Mouse (Mus musculus): ENCODE measurements at regions not wholly inside any gene's neighbourhood (a gene's known extent, or its start where the extent isn't known, plus 50 kb on each side); places are given as distances from the start of the nearest gene placed in this dataset.

- no peaks in the 10 kb centered on the region for H3K4me1 ChIP-seq (ENCODE audit: control insufficient read depth, insufficient read depth, low read length)
- no peak overlapping the region for H3K4me3 ChIP-seq (ENCODE audit: insufficient read depth, low read depth, low read length)
- H3K27ac ChIP-seq (ENCODE audit: insufficient read depth, low read depth, low read length), result no peak overlapping the region
- 76% methylated on average over 2 of the region's 2 CpGs for WGBS
- H3K27me3 ChIP-seq (replicated peaks; ENCODE audit: control insufficient read depth, insufficient read depth, low read length), result no peaks in the 10 kb centered on the region
- no peak for DNase-seq
- no peak for TF ChIP-seq CTCF (conservative IDR thresholded peaks at IDR 0.05; ENCODE audit: insufficient read depth, insufficient read length, low read depth, low read length)
- TF ChIP-seq POLR2A (IDR thresholded peaks at IDR 0.05; ENCODE audit: low read depth, low read length), result no peak
- no peaks in the 10 kb centered on the region for H3K36me3 ChIP-seq (ENCODE audit: control insufficient read depth, insufficient read depth, low read length)
Measured at GRCm38 (mm10) chr5:111656436-111656835, 77.3 kb upstream of the Gm26897 start.

- Histone ChIP-seq H3K27me3 (replicated peaks; ENCODE audit: control insufficient read depth, insufficient read depth, low read length) (no peaks in the 10 kb centered on the region), H3K4me3 (ENCODE audit: insufficient read depth, low read depth, low read length) (no peak overlapping the region), H3K27ac (ENCODE audit: insufficient read depth, low read depth, low read length) (no peak overlapping the region), H3K4me1 (ENCODE audit: control insufficient read depth, insufficient read depth, low read length) (no peaks in the 10 kb centered on the region), H3K36me3 (ENCODE audit: control insufficient read depth, insufficient read depth, low read length) (no peaks in the 10 kb centered on the region)
- DNase-seq, result no peak
- WGBS, result 68% methylated on average over 3 of the region's 3 CpGs
- no peak for TF ChIP-seq POLR2A (IDR thresholded peaks at IDR 0.05; ENCODE audit: low read depth, low read length)
- TF ChIP-seq CTCF (conservative IDR thresholded peaks at IDR 0.05; ENCODE audit: insufficient read depth, insufficient read length, low read depth, low read length), result no peak
Measured at GRCm38 (mm10) chr5:111657759-111658429, 75.8 kb upstream of the Gm26897 start.

- WGBS, result 93% methylated on average over 3 of the region's 3 CpGs
- TF ChIP-seq POLR2A (IDR thresholded peaks at IDR 0.05; ENCODE audit: low read depth, low read length) (no peak), CTCF (conservative IDR thresholded peaks at IDR 0.05; ENCODE audit: insufficient read depth, insufficient read length, low read depth, low read length) (no peak)
- H3K4me3 ChIP-seq (ENCODE audit: insufficient read depth, low read depth, low read length), result no peak overlapping the region
- no peaks in the 10 kb centered on the region for H3K27me3 ChIP-seq (replicated peaks; ENCODE audit: control insufficient read depth, insufficient read depth, low read length)
- no peaks in the 10 kb centered on the region for H3K36me3 ChIP-seq (ENCODE audit: control insufficient read depth, insufficient read depth, low read length)
- H3K4me1 ChIP-seq (ENCODE audit: control insufficient read depth, insufficient read depth, low read length), result no peaks in the 10 kb centered on the region
- no peak overlapping the region for H3K27ac ChIP-seq (ENCODE audit: insufficient read depth, low read depth, low read length)
- DNase-seq, result no peak
Measured at GRCm38 (mm10) chr5:111659229-111659628, 74.5 kb upstream of the Gm26897 start.

DNA sequence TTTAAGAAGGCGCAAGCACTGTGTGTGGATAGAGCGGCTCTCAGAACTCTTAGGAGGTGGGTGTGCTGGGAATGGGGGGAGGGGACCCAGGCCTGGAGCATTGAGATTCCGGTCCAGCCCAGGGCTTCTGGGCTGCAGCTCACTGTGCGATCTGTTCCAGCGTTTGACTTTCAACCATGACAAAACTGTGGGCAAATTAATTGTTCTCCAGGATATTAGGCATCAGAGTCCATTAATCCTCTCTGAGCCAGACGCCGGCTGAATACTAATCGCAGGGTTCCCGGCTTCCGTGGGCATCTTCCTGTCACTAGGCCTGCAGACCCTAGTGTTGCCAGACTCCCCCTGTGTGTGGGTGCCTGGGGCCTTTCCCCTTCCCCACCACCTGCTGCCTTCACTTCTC is 73.3 kb upstream of the Gm26897 start:
- DNase-seq, result no peak
- no peaks in the 10 kb centered on the region for H3K27me3 ChIP-seq (replicated peaks; ENCODE audit: control insufficient read depth, insufficient read depth, low read length)
- 59% methylated on average over 10 of the region's 10 CpGs for WGBS
- H3K4me3 ChIP-seq (ENCODE audit: insufficient read depth, low read depth, low read length), result no peak overlapping the region
- TF ChIP-seq POLR2A (IDR thresholded peaks at IDR 0.05; ENCODE audit: low read depth, low read length) (no peak), CTCF (conservative IDR thresholded peaks at IDR 0.05; ENCODE audit: insufficient read depth, insufficient read length, low read depth, low read length) (no peak)
- no peaks in the 10 kb centered on the region for H3K36me3 ChIP-seq (ENCODE audit: control insufficient read depth, insufficient read depth, low read length)
- no peak overlapping the region for H3K27ac ChIP-seq (ENCODE audit: insufficient read depth, low read depth, low read length)
- no peaks in the 10 kb centered on the region for H3K4me1 ChIP-seq (ENCODE audit: control insufficient read depth, insufficient read depth, low read length)

DNA sequence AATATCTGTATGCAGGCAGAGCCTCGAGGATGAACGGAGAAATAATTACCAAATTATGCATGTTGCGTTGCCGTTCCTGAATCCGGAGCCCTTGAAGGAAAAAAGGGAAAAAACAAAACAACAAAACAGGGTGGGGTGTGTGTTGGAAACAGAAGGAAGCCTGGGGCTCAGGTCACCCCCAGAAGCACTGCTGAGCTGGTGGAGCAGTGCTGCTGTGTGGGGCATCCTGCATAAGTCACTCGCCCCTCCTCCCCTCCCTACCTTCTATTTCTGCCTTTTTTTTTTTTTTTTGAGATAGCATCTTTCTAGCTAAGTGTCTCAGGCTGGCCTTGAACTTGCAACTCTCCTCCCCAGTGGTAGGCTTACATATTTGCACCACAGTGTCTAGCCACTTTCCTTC is 72.8 kb upstream of the Gm26897 start:
- Histone ChIP-seq H3K36me3 (ENCODE audit: control insufficient read depth, insufficient read depth, low read length) (no peaks in the 10 kb centered on the region), H3K4me1 (ENCODE audit: control insufficient read depth, insufficient read depth, low read length) (no peaks in the 10 kb centered on the region), H3K27me3 (replicated peaks; ENCODE audit: control insufficient read depth, insufficient read depth, low read length) (no peaks in the 10 kb centered on the region), H3K27ac (ENCODE audit: insufficient read depth, low read depth, low read length) (no peak overlapping the region), H3K4me3 (ENCODE audit: insufficient read depth, low read depth, low read length) (no peak overlapping the region)
- WGBS, result 82% methylated on average over 6 of the region's 6 CpGs
- no peak for DNase-seq
- no peak for TF ChIP-seq POLR2A (IDR thresholded peaks at IDR 0.05; ENCODE audit: low read depth, low read length)
- TF ChIP-seq CTCF (conservative IDR thresholded peaks at IDR 0.05; ENCODE audit: insufficient read depth, insufficient read length, low read depth, low read length), result no peak

DNA sequence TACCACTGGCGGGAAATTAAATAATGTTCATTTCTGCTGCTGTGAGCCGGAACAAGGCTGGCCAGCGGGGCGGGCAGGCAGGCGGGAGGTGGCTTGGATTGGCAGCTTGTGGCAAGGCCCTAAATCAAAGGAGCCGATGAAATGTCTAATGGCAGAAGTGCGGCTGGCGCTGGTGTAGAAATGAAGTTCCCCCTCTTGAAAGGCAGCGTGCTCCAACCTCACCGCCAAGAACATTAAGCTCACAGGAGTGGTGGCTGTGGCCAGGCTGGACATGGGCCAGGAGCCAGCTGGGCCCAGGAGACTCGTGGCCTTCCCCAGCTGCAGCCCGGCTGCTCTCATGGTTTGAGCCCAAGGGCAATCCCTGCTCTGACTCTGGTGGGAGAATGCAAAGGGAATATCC is 71.8 kb upstream of the Gm26897 start:
- 47% methylated on average over 12 of the region's 12 CpGs for WGBS
- no peaks in the 10 kb centered on the region for H3K27me3 ChIP-seq (replicated peaks; ENCODE audit: control insufficient read depth, insufficient read depth, low read length)
- H3K4me1 ChIP-seq (ENCODE audit: control insufficient read depth, insufficient read depth, low read length), result no peaks in the 10 kb centered on the region
- H3K27ac ChIP-seq (ENCODE audit: insufficient read depth, low read depth, low read length), result no peak overlapping the region
- H3K4me3 ChIP-seq (ENCODE audit: insufficient read depth, low read depth, low read length), result no peak overlapping the region
- no peaks in the 10 kb centered on the region for H3K36me3 ChIP-seq (ENCODE audit: control insufficient read depth, insufficient read depth, low read length)
- peak; percentile 15 for DNase-seq
- TF ChIP-seq CTCF (conservative IDR thresholded peaks at IDR 0.05; ENCODE audit: insufficient read depth, insufficient read length, low read depth, low read length) (no peak), POLR2A (IDR thresholded peaks at IDR 0.05; ENCODE audit: low read depth, low read length) (no peak)

- 98% methylated on average over 7 of the region's 7 CpGs for WGBS
- H3K4me1 ChIP-seq (ENCODE audit: control insufficient read depth, insufficient read depth, low read length), result no peaks in the 10 kb centered on the region
- TF ChIP-seq CTCF (conservative IDR thresholded peaks at IDR 0.05; ENCODE audit: insufficient read depth, insufficient read length, low read depth, low read length), result no peak
- TF ChIP-seq POLR2A (IDR thresholded peaks at IDR 0.05; ENCODE audit: low read depth, low read length), result no peak
Measured at GRCm38 (mm10) chr5:111663831-111664230, 69.9 kb upstream of the Gm26897 start.

More at GRCm38 (mm10) chr5:111663831-111664230, 69.9 kb upstream of the Gm26897 start:
- Histone ChIP-seq H3K4me3 (ENCODE audit: insufficient read depth, low read depth, low read length) (no peak overlapping the region), H3K27me3 (replicated peaks; ENCODE audit: control insufficient read depth, insufficient read depth, low read length) (no peaks in the 10 kb centered on the region), H3K36me3 (ENCODE audit: control insufficient read depth, insufficient read depth, low read length) (no peaks in the 10 kb centered on the region), H3K27ac (ENCODE audit: insufficient read depth, low read depth, low read length) (no peak overlapping the region)
- no peak for DNase-seq
